11 mouse cellular contexts compared by ENCODE assay signal in genomic region chr7:54909958-54910357, GRCm38 (mm10).
DNase-seq lines count a peak whose midpoint lies in the region; ATAC-seq and TF ChIP-seq lines count a peak whose summit lies in the region.
"Had no signal": no experiment of that assay in that cellular context is flagged by ENCODE, and none has a peak within 500 bp of the region (broad histone marks: within the 10 kb centered on the region; RNA-seq: fewer than 3 reads in every experiment).

No protein-coding gene starts in this region.

- no peak overlapping the region for H3K9ac ChIP-seq in kidney, embryonic 14.5 days (ENCODE audit: low read depth, low read length)
- H3K9ac ChIP-seq: embryonic facial prominence, embryonic 15.5 days had no signal

- no peak overlapping the region for H3K4me2 ChIP-seq in kidney, embryonic 14.5 days (replicated peaks; ENCODE audit: low read depth, low read length)
- H3K4me2 ChIP-seq: embryonic facial prominence, embryonic 15.5 days had no signal

- no peak for TF ChIP-seq CTCF in lung, adult 2 months (IDR thresholded peaks at IDR 0.05; ENCODE audit: insufficient read depth, low read length)

- DNase-seq in frontal cortex, postnatal 14 days (ENCODE audit: low spot score in 2 of 2) = no peak
- DNase-seq in brain, adult 2 months (ENCODE audit: low read depth, low spot score) = peak; percentile 45
- peak; percentile 17 for DNase-seq in embryo, embryonic 11 days
- DNase-seq in T-cell, adult 2 months (ENCODE audit: low spot score) = no peak
- DNase-seq in lung, adult 2 months = no peak
- no peak for DNase-seq in left cerebral cortex, postnatal 10 days (ENCODE audit: extremely low spot score in 1 of 2, low spot score in 2 of 2)
- DNase-seq: adrenal gland, postnatal 36 days had no signal

- no peak for TF ChIP-seq POLR2A in lung, adult 2 months (IDR thresholded peaks at IDR 0.05; ENCODE audit: borderline replicate concordance, extremely low read depth, low read depth, low read length)

- H3K27me3 ChIP-seq in kidney, embryonic 14.5 days (ENCODE audit: control insufficient read depth, insufficient read depth, low read length) = no peaks in the 10 kb centered on the region
- H3K27me3 ChIP-seq: embryonic facial prominence, embryonic 15.5 days; Patski had no signal

- no peak overlapping the region for H3K4me3 ChIP-seq in kidney, embryonic 14.5 days (ENCODE audit: low read length)
- H3K4me3 ChIP-seq in lung, adult 2 months (replicated peaks; ENCODE audit: extremely low read depth, low read depth, low read length) = no peak overlapping the region
- H3K4me3 ChIP-seq: embryonic facial prominence, embryonic 15.5 days had no signal

- intact Hi-C loops in left cerebral cortex, postnatal 10 days (cut with DNase I) = no loop called here

- no peaks in the 10 kb centered on the region for H3K36me3 ChIP-seq in kidney, embryonic 14.5 days (ENCODE audit: control insufficient read depth, insufficient read depth, low read length)
- H3K36me3 ChIP-seq: embryonic facial prominence, embryonic 15.5 days had no signal

- no peaks in the 10 kb centered on the region for H3K4me1 ChIP-seq in kidney, embryonic 14.5 days (ENCODE audit: control insufficient read depth, insufficient read depth, low read length)
- no peaks in the 10 kb centered on the region for H3K4me1 ChIP-seq in lung, adult 2 months (ENCODE audit: control insufficient read depth, insufficient read depth, low read length)
- H3K4me1 ChIP-seq: embryonic facial prominence, embryonic 15.5 days had no signal

- H3K27ac ChIP-seq in kidney, embryonic 14.5 days (ENCODE audit: low read depth, low read length) = no peak overlapping the region
- H3K27ac ChIP-seq: embryonic facial prominence, embryonic 15.5 days had no signal

- 45% methylated on average over 7 of the region's 7 CpGs for WGBS in kidney, embryonic 14.5 days
- 78% methylated on average over 7 of the region's 7 CpGs for WGBS in lung, adult 2 months

- no peaks in the 10 kb centered on the region for H3K9me3 ChIP-seq in kidney, embryonic 14.5 days (ENCODE audit: control insufficient read depth, low read length)
- H3K9me3 ChIP-seq: embryonic facial prominence, embryonic 15.5 days had no signal

- ATAC-seq in frontal cortex, adult (ENCODE audit: low TSS enrichment) = peak; percentile 27; the same call in 1 of the 2 replicates
- ATAC-seq in kidney, embryonic 14.5 days (ENCODE audit: low FRiP score, low TSS enrichment) = peak; percentile 77; the same call in 1 of the 2 replicates
- ATAC-seq: Patski had no signal

Comparison
In these comparisons a context has a peak if more than half of its experiments do, and no peak if none do; other contexts are left out.
1. DNase-seq: peak in brain, adult 2 months (single experiment) and embryo, embryonic 11 days (single experiment); none in frontal cortex, postnatal 14 days (0 of 2), T-cell, adult 2 months (single experiment), lung, adult 2 months (single experiment) and left cerebral cortex, postnatal 10 days (0 of 2).